Mouse (Mus musculus) inflammation-experienced regulatory T-cells, adult 6 months (primary cell): ENCODE data around the gene Map3k9. TPM values are rescaled to one million over a fixed set of nuclear protein-coding genes. Genes with fewer than 3 reads are reported as not detected.

Experiments used
- ATAC-seq: one replicate; pipeline ENCODE4 v1.8.0; 2017
- polyA plus RNA-seq, 3 experiments: library from polyadenylated mRNA; unstranded; fragments of 100-300 nt; shearing (Covaris generic); gene quantifications; one replicate each; pipeline ENCODE4 v1.2.1; 2017

Gene Map3k9
- polyA plus RNA-seq, 3 experiments from 2014 or later, result 0.11 to 0.20 TPM; not detected in 1

DNA sequence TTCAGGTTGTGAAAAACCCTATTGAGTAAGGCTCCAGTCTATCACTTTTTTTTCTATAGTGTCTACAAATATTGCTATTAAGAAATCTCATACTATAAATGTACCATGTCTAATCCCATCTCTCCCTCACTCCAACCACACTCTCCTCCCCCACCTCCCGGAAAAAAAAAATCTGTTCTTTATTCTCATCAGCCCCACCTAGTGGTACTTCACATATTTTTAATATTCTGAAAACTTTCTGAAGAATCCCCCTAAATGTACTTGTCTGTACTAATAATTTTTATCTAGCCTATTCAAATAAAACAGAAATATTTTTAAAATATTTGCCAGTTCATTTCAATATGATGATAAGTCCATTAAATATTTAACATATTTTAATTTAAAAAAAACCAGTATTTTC, 78.1 kb downstream of the Map3k9 start:
- ATAC-seq, result no peak

DNA sequence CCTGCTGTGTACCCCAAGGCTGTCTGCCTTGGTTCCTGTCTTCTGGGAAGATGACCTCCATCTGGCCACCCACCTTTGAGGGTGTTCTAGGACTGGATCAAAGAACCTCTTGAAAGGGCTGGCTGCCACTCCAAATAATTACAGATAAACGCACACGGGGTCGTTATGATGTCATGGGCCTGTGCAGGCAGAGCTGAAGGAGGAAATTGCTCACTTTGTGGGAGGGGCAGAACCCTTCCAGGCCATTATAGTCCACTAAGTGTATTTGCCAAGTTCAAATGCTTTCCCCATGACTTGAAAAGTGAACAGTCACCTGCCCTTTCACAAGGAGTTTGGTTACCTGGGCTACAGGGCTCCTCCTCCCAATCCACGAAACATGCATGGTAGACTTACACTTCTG, 83.0 kb downstream of the Map3k9 start:
- ATAC-seq, result no peak

DNA sequence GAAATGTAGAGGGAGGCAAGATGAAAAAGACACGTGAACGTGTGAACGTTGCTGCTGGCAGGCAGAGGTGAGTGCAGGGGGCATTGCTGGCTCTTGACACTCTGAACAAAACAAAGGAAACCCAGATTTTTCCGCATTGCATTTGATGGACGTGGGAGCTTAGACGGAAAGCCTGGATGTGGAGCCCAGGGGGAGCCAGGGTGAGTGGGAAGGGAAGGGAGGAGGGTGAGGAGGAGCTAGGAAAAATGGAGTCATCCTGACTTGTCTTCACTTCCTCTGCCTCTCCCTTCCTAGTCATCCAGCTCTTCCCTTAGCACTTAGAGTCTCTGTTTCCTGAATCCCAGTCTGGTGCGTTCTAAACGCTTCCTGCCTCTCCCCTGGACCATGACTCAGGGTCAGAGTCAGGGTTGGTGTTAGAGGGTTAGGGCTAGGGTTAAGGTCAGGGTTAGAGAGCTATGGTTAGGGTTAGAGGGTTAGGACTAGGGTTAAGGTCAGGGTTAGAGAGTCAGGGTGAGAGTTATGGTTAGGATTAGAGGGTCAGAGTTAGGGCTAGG, 89.7 kb downstream of the Map3k9 start:
- ATAC-seq, result no peak

DNA sequence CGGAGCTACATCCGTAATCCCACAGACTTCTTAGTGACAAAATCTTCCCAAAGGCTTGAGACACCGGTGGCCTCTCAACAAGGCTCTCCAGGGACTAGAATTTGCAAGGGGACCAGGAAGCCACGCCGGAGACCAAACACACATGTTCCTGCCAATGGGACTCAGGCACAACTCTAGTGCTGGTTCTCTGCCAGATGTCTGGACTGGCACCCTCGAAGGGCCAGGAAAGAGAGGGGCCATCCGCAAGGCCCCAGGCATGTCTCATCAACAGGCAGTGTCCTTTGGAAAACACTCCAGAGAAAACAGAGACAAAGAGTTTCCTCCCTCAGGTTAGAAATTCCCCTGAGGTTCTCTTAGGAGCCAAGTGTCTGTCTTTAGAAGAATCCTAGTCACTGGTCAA, 90.2 kb downstream of the Map3k9 start:
- no peak for ATAC-seq

DNA sequence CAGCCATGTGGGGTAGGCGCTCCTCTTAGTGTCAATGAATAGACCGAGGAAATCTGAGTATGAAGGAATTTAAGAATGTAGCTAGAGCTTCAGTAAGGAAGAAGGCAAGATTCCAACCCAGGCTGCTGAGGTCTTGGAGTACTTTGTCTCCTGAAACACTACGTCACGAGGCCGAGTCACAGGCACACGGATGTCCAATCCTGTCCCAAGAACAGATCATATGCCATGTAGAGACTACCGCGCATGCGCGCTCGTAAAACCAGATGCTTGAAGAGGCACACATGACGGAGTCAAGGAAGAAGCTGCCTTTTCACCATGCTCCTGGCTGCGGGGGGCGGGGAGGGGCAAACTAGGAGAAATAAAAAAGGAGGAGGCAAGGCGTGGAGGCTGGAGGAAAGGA, 90.9 kb downstream of the Map3k9 start:
- ATAC-seq, result no peak

DNA sequence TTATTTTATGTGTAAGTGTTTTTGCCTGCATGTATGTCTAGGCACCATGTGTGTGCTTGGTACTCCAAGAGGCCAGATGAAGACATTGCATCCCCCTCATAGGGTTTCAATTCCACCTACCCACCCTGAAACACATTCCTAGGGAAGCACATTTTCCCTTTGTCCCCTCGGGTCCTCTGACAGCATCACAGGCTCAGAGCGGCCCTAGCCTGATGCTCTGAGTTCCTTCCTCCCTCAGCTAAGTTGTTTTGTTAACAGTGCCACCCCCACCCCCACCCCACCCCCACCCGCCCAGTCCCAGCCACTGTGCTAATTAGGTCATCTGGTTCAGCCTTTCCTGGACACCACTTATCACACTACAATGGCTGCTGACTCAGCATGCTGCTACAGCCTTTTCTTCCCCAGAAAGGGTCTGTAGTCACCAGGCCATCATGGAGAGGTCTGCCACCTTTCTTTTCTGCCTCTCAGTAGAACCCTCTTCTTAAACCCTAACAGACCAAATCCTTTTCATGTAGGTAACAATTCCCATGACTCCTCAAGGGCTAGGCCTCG, 91.4 kb downstream of the Map3k9 start:
- ATAC-seq, result no peak

DNA sequence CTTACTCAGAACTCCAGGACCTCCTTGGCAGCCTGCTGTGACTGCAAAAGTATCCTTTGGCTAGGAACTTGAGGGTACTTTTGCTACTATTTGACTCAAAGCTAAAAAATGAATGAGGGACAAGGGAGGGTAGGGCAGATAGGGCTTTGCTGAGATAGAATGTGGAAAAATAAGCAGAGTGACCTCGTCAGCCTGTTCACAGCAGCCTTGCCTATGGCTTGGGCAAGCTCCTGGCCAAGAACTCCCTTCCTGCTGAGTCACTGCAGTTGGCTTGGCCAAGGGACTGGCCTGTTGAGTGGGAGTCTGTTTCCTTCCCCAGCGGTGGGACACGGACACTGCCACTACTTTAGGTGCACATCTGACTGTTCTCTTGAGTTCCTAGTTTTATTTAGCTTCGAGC, 92.4 kb downstream of the Map3k9 start:
- ATAC-seq, result no peak

DNA sequence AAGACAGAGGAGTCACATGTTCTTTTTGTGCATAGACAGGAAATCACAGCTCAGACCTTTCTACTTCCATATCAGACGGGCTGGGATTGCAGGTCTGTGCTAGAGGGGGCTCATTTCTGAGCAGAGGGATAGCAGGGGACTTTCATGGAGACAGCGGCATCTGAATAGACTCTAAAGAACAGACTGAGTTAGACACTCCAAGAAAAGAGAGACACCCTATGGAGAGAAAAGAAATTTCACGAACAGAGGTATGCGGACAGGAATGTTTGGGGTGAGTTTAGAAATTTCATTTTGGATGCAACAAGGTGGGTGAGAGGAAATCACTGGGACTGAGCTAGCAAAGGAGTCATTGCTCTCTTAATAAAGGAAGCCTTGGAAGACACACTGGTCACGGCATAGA, 93.1 kb downstream of the Map3k9 start:
- ATAC-seq, result no peak

DNA sequence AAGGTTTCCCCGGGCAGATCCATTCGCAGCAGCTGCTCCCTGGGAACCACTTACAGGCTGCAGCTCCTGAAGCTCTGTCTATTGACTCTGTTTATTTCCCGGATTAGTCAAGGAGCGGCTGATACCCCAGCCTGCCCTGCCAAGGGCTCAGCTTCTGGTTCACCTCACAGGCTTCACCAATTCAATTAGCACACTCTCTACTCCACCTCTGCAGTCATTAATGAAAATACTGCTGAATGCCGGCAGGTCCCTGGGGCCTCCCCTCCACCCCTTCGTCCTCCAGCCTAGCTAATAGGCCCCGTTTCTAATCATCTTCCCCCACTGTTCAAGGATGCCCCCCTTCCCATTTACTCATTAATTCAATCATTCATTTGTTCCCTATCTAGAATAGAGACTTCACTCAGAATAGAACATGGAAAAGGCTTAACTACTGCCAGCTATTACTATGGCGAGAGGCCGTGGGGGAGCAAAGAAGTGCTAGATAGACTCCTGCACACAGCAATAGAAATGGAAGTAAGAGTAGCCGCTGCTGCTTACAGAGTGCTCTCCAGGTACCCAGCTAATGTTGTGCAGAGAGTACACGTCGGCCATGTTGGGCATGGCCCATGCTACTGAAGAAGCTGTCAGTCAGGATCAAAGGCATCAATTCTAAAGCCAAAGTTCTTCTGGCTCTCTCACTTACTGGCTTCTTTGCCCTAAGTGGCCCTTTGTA, 94.4 kb downstream of the Map3k9 start:
- ATAC-seq, result no peak

DNA sequence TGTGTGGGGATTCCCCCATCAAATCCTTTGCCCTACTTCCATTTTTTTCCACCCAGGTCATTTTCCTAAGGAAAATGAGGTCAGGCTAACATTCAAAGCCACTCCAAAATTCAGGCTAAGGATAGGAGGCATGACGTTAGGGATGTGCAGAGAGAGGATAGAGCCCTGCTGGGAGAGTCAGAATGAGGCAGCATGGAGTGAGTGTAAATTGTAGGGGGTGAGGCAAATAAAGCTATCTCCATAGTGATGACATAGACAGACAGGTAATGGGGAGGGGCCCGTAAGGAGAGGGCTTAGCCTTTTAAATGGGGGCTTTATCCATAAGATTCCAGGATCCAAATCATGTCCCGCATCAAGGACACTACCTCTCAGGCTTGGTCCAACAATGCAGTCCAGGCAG, 95.0 kb downstream of the Map3k9 start:
- ATAC-seq, result no peak

DNA sequence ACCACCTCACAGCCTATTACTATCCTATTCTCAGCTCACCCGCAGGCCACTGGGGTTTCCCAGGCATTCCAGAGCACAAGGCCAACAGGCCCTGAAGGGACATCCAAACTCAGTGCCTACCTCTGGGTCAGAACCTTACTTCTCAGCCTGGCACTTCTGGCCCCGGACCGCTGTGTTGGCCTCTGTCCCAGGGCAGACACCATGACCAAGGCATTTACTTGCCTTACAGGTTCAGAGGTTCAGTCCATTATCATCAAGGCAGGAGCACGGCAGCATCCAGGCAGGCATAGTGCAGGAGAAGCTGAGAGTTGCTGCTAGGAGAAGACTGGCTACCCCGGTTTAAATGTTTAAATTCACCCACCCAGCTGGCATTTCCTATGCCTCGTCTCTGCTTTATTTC, 96.9 kb downstream of the Map3k9 start:
- no peak for ATAC-seq

DNA sequence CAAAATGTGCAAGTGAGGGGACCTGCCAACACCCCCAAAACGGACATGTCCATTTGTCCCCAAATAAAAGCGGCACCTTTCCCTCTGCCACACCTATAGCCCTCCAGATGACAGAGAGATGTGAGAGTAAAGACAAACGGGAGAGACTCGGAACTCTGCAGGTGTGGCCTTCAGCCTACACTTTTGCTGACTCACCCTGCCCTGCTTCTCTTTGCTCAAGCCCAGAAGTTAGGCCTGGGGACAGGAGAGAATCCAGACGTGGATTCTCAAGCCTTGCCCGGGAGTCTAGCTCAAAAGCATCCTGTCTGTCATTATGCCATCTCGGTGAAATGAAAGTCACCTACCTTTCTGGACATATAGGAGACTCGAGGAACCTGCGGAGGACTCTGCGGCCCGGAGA, 97.6 kb downstream of the Map3k9 start:
- no peak for ATAC-seq

DNA sequence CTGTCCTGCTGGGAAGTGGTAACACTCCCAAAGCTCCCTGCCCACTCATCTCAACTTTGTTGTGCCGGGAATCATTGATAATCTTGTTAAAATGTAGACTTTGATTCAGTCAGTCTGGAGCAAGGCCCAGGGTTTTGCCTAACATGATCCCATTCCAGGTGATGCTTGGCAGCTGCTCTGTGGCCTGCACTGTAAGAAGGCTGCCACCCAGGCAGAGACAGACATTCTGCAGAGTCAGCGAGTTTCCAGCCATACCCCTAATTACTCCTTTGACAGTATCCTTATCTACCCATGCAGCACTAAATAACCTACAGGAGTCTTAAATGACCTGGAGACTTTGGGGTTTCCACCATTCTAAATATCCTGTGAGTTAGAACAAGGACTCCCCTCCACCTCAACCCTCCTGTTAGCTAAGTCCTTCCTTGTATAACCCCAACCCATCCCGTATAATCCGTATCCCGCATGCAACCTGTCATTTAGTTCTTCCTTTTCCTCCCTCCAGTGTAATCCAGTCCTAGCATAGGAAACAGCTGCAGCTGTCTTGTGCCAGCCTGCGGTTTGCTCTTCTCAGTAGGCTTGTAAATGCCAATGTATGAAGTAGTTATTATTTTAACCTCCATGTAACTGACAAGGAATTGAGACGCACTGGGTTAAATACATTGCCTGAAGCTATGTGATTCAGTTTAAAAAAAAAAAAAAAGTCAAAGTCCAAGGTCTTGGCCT, 101.0 kb downstream of the Map3k9 start:
- no peak for ATAC-seq

DNA sequence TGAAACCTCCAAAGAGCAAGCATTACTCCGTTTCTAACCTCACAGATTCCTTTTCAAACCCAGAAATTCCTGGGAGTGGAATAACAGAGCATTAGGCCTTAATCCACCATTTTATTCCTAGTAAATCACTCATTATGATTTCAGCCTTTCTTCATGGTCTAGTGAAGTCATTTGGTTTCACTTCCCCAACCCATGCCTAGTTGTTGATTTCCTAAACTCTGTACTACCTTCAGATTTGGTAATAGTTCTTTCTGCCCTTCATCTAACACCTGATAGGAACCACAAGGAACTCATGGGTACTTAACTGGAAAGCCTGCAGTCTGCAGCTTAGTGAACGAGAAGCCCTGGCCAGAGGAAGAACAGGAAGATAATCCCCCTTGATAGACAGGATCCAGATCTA, 105.4 kb downstream of the Map3k9 start:
- ATAC-seq, result no peak

Other genes with a start within 250 kb of the Map3k9 start
- gene Gm20498, start 248.3 kb downstream of the Map3k9 start, polyA plus RNA-seq, result 10 to 100 TPM; 11.7 to 21.8 (median 15.0) TPM
- gene Synj2bp, start 248.3 kb downstream of the Map3k9 start, polyA plus RNA-seq, result 10 to 100 TPM; 58.2 to 66.3 (median 66.0) TPM
- gene Adam21, start 212.7 kb downstream of the Map3k9 start, polyA plus RNA-seq, result under 1 TPM in 1 of 3 experiments, not detected in 2; 0.13 TPM
- 10 to 100 TPM; 31.5 to 37.3 (median 33.4) TPM for gene Med6, start 186.2 kb downstream of the Map3k9 start, polyA plus RNA-seq
- gene Ttc9, start 149.9 kb downstream of the Map3k9 start, polyA plus RNA-seq, result under 1 TPM in 1 of 3 experiments, not detected in 2; 0.09 TPM
- 10 to 100 TPM in 2 of 3 experiments, 1 to 10 TPM in 1; 3.3 to 14.3 (median 12.6) TPM for gene Pcnx, start 78.8 kb upstream of the Map3k9 start, polyA plus RNA-seq